Mouse (Mus musculus): ENCODE measurements around the gene Telo2.

GRCm38 (mm10) chr17:25111220-25111619 lies 4.5 kb downstream of the Telo2 start:
- TF ChIP-seq CTCF (IDR thresholded peaks at IDR 0.05; ENCODE audit: control insufficient read depth, insufficient read depth, insufficient read length): no peak
- no peak for TF ChIP-seq MYOD1 (IDR thresholded peaks at IDR 0.05; ENCODE audit: control insufficient read depth, insufficient read length, low read depth)
- no peak for TF ChIP-seq MAX (IDR thresholded peaks at IDR 0.05)
- TF ChIP-seq MYOG (IDR thresholded peaks at IDR 0.05; ENCODE audit: control insufficient read depth, extremely low read depth, insufficient read length): no peak
- TF ChIP-seq USF1 (IDR thresholded peaks at IDR 0.05; ENCODE audit: low read depth): no peak
- TF ChIP-seq CEBPB (IDR thresholded peaks at IDR 0.05; ENCODE audit: low read depth): no peak
- TF ChIP-seq FOSL1 (IDR thresholded peaks at IDR 0.05; ENCODE audit: insufficient read depth, low read length, poor library complexity, severe bottlenecking): no peak
